Mouse (Mus musculus) effector memory CD4-positive, alpha-beta T cell, adult 5 months (primary cell): ENCODE results near the gene Rnase2b. TPM values are rescaled to one million over a fixed set of nuclear protein-coding genes. Genes with fewer than 3 reads are reported as not detected.

Experiments used
- polyA plus RNA-seq: library from polyadenylated mRNA; unstranded; fragments of 100-300 nt; shearing (Covaris generic); gene quantifications from one replicate; pipeline ENCODE4 v1.2.1, GENCODE M21; 2017

Rnase2b gene
- not detected for polyA plus RNA-seq

DNA sequence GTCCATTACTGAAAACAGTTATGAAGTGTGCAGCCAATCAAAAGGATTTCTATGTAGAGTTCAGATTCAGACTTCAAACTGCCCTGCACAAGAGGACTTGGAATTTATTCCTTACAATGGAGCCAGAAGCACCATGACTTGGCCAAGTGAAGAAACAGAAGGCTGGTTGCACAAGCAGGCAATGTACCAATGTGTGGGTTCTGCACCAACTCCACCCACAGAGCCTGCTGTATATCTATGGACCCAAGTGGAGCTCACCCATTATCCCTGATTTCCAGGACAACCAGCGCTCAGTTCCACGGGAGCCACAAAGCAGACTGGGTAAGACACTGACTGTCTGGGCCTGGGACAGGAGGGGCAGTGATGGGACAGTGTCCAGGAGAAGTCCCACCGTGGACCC, at the start of gene Rnase2b:
Gene Rnase2b, plus strand, starts transcription at position 285 of the 400 bp plus-strand sequence.

DNA sequence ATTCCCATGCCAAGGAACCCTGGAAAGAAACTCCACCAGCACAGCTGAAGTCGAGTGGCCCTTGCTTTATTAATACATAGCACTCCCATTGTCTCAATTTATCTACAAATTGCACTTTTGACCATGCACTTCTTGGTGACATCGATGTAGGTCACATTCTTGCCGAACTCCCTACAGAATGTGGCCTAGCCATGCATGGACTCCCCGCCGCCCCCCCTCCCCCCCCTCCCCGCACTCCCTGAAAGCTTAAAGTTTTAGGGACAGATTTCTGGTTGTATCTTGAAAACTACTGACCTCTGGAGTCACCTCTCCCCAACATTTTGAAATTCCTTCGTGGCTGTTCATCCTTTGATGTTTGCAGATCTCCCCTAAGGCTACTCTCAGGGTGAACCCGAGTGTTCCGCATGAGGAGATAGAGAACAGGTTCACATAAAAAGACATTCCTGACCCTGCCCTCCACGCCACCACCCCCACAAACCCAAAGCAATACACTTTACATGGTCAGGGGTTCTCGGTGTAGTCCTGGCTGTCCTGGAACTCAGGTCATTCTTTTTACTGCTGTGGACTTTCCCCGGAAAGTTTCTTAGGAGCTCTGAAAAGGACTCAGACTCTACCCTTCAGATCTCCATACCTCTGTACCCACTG, 48.0 kb upstream of the Rnase2b start, which contains the start of gene Eddm3b:
Gene Eddm3b, plus strand, starts transcription at position 511 of the 645 bp plus-strand sequence.

DNA sequence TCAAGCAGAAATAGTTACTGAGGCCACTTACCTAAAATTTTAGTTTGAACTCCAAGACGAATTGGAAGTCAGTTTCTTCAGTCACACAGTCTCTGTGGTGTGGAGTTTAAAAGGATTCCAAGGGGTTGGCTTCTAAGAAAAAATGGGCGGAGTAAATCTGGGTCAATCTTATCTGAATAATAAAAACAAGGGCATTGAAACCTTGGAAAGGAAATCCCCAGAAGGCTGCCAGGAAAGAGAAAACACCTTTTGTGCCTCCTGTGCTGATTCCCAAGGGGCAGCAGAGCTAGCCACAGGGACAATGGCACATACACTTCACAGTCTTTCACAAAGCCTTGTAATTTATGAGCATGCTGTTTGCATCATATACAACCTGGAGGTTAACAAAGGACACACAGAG, 15.4 kb upstream of the Rnase2b start, which contains the start of gene Rnase1:
Gene Rnase1, minus strand, starts transcription at position 101 of the 400 bp plus-strand sequence.

DNA sequence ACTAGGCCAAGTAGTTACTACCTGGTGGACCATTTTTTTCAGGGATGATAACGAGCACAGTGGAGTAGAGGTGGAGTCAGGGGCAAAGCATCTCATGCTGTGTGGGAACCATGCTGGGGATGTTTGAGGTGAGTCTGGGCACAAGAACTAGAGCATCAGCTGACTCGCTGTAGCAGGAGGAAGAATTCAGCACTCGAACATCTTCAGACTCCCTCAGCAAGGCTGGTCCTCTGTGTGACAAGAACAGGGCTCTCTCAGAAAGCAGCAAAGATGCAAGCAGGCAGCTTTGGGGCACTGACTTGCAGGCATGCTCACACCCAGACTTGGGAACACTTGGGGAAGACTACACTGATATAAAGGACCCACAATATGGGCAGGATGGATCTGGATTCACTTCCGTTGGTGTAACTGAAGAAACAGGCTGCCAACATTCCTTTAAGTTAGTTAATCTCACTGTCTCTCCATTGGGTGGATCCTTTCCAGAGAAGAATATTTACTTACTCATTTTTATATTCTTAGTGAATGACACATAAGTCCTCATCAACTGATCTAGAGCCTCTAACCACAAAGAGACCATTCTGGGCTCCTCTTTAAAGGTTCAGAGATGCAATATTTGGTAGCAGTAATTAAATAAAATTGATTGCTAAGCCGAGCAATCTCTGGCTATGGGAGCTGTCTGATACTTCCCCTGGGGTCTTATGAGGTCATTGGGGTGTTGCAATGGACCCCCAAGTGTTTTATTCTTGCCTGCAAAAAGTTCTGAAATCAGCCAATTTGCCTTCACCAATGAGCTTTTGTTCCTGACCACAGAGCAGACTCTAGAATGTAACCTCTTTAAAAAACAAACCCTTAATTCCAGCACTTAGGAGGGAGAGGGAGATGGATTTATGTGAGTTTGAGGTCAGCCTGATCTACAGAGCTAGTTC, 37.3 kb downstream of the Rnase2b start, which contains the start of gene Ang2:
Gene Ang2, minus strand, starts transcription at position 51 of the 926 bp plus-strand sequence.

DNA sequence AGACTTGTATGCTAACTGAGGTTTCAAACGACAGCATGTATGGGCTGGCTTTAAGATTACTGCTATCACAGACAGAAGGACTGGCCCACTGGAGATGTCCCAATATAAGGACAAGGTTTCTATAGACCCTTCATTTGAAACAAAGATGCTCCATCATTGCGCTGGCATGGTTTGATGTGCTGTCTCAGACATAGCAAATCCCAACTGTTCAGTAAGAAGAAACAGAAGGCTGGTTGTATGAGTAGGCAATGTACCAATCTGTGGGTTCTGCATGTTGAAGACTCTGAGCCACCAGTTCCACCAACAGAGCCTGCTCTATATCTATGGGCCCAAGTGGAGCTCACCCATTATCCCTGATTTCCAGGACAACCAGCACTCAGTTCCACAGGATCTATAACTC, 41.1 kb downstream of the Rnase2b start, which contains the start of gene Ear14:
Gene Ear14, plus strand, starts transcription at position 277 of the 400 bp plus-strand sequence.

Other genes starting within 250 kb of the Rnase2b start
- gene Osgep, start 237.4 kb upstream of the Rnase2b start, polyA plus RNA-seq = 86.7 TPM
- 33.7 TPM for gene Apex1, start 237.3 kb upstream of the Rnase2b start, polyA plus RNA-seq
- gene Pip4p1, start 231.4 kb upstream of the Rnase2b start, polyA plus RNA-seq = 126 TPM
- 34.9 TPM for gene Pnp, start 231.2 kb upstream of the Rnase2b start, polyA plus RNA-seq
- not detected for gene Gm49342, start 217.7 kb upstream of the Rnase2b start, polyA plus RNA-seq
- not detected for gene Pnp2, start 206.3 kb upstream of the Rnase2b start, polyA plus RNA-seq
- gene Rnase10, start 154.5 kb upstream of the Rnase2b start, polyA plus RNA-seq = not detected
- not detected for gene Rnase9, start 120.4 kb upstream of the Rnase2b start, polyA plus RNA-seq
- gene Rnase11, start 112.1 kb upstream of the Rnase2b start, polyA plus RNA-seq = not detected
- gene Rnase12, start 104.6 kb upstream of the Rnase2b start, polyA plus RNA-seq = not detected
- 0.11 TPM for gene Olfr750, start 87.8 kb upstream of the Rnase2b start, polyA plus RNA-seq
- 7.6 TPM for gene Rnase4, start 71.2 kb upstream of the Rnase2b start, polyA plus RNA-seq
- gene Ang, start 71.1 kb upstream of the Rnase2b start, polyA plus RNA-seq = 2.7 TPM
- not detected for gene Eddm3b, start 47.8 kb upstream of the Rnase2b start, polyA plus RNA-seq
- 0.96 TPM for gene Rnase6, start 38.4 kb upstream of the Rnase2b start, polyA plus RNA-seq
- not detected for gene Rnase1, start 15.5 kb upstream of the Rnase2b start, polyA plus RNA-seq
- gene Ang2, start 36.9 kb downstream of the Rnase2b start, polyA plus RNA-seq = not detected
- gene Ear14, start 41.1 kb downstream of the Rnase2b start, polyA plus RNA-seq = not detected
- gene Rnase2a, start 93.9 kb downstream of the Rnase2b start, polyA plus RNA-seq = not detected
- not detected for gene Gm7247, start 199.5 kb downstream of the Rnase2b start, polyA plus RNA-seq
- not detected for gene Vmn2r88, start 248.6 kb downstream of the Rnase2b start, polyA plus RNA-seq